9 mouse cellular contexts compared by ENCODE assay signal in genomic region chr1:131074524-131074938, GRCm38 (mm10). TPM values are rescaled to one million over a fixed set of nuclear protein-coding genes. Genes with fewer than 3 reads are reported as not detected.
A peak's percentile ranks its signal among the peaks of the same experiment; 100 is the strongest.
DNase-seq lines count a peak whose midpoint lies in the region; ATAC-seq lines count a peak whose summit lies in the region.
"Had no signal": no experiment of that assay in that cellular context is flagged by ENCODE, and none has a peak within 500 bp of the region (broad histone marks: within the 10 kb centered on the region; RNA-seq: fewer than 3 reads in every experiment).

No protein-coding gene starts in this region.

- no peak overlapping the region for H3K4me3 ChIP-seq in neural tube, embryonic 13.5 days
- H3K4me3 ChIP-seq in liver, embryonic 11.5 days (ENCODE audit: low read depth, low read length) = no peak overlapping the region
- H3K4me3 ChIP-seq in stomach, embryonic 16.5 days (replicated peaks; ENCODE audit: low read length) = no peak overlapping the region

- 73% methylated on average over 8 of the region's 8 CpGs for WGBS in neural tube, embryonic 13.5 days
- WGBS in liver, embryonic 11.5 days = 41% methylated on average over 8 of the region's 8 CpGs
- 57% methylated on average over 8 of the region's 8 CpGs for WGBS in stomach, embryonic 16.5 days

- H3K27me3 ChIP-seq in neural tube, embryonic 13.5 days = no peaks in the 10 kb centered on the region
- H3K27me3 ChIP-seq in liver, embryonic 11.5 days (replicated peaks; ENCODE audit: control insufficient read depth, insufficient read depth, low read length) = no peaks in the 10 kb centered on the region
- no peaks in the 10 kb centered on the region for H3K27me3 ChIP-seq in stomach, embryonic 16.5 days (ENCODE audit: control insufficient read depth, insufficient read depth, low read length)

- H3K27ac ChIP-seq in neural tube, embryonic 13.5 days (replicated peaks) = peak overlapping the region; percentile 70
- no peak overlapping the region for H3K27ac ChIP-seq in liver, embryonic 11.5 days (ENCODE audit: low read depth, low read length)
- no peak overlapping the region for H3K27ac ChIP-seq in stomach, embryonic 16.5 days (ENCODE audit: low read length)

- no peaks in the 10 kb centered on the region for H3K9me3 ChIP-seq in neural tube, embryonic 13.5 days
- H3K9me3 ChIP-seq in liver, embryonic 11.5 days (ENCODE audit: control insufficient read depth, low read length) = no peaks in the 10 kb centered on the region
- H3K9me3 ChIP-seq in stomach, embryonic 16.5 days (replicated peaks; ENCODE audit: control insufficient read depth, low read length) = no peaks in the 10 kb centered on the region

- ATAC-seq in neural tube, embryonic 13.5 days (ENCODE audit: low read depth) = no peak
- ATAC-seq in liver, embryonic 11.5 days (replicated peaks; ENCODE audit: low FRiP score) = 0 out of 2 replicates have a peak, but pooled peaks have one; percentile 25
- 0 out of 2 replicates have a peak, but pooled peaks have one; percentile 38 for ATAC-seq in stomach, embryonic 16.5 days (ENCODE audit: insufficient read depth, low FRiP score)

- DNase-seq in adrenal gland, postnatal 10 days = peak; percentile 59
- no peak for DNase-seq in adrenal gland, postnatal 4 days (ENCODE audit: low spot score in 2 of 2)
- DNase-seq in neural tube, embryonic 10.5 days (ENCODE audit: extremely low spot score, low spot score) = no peak
- no peak for DNase-seq in liver, embryonic 11.5 days (ENCODE audit: low spot score)
- DNase-seq in Muller cell, postnatal 12 days (ENCODE audit: inconsistent ontology term) = no peak
- no peak for DNase-seq in lung, adult 18-20 months

- H3K9ac ChIP-seq in neural tube, embryonic 13.5 days = no peak overlapping the region; the same call in 1 of the 2 replicates
- H3K9ac ChIP-seq in liver, embryonic 11.5 days (ENCODE audit: low read depth, low read length) = no peak overlapping the region
- H3K9ac ChIP-seq in stomach, embryonic 16.5 days (ENCODE audit: low read length) = no peak overlapping the region

- H3K4me1 ChIP-seq in neural tube, embryonic 13.5 days (replicated peaks) = peaks cover 55% of the 10 kb centered on the region
- H3K4me1 ChIP-seq in liver, embryonic 11.5 days (replicated peaks; ENCODE audit: control insufficient read depth, insufficient read depth, low read length) = peaks cover 47% of the 10 kb centered on the region
- peaks cover 39% of the 10 kb centered on the region for H3K4me1 ChIP-seq in stomach, embryonic 16.5 days (ENCODE audit: control insufficient read depth, insufficient read depth, low read length)

- no peak overlapping the region for H3K4me2 ChIP-seq in neural tube, embryonic 13.5 days
- H3K4me2 ChIP-seq in liver, embryonic 11.5 days = peak overlapping the region; percentile 9
- no peak overlapping the region for H3K4me2 ChIP-seq in stomach, embryonic 16.5 days (ENCODE audit: low read depth, low read length)

- 0 out of 2 replicates have a peak, but pooled peaks cover 5% of the 10 kb centered on the region for H3K36me3 ChIP-seq in neural tube, embryonic 13.5 days
- no peaks in the 10 kb centered on the region for H3K36me3 ChIP-seq in liver, embryonic 11.5 days (ENCODE audit: control insufficient read depth, insufficient read depth, low read length)
- H3K36me3 ChIP-seq in stomach, embryonic 16.5 days (ENCODE audit: control insufficient read depth, insufficient read depth, low read length) = no peaks in the 10 kb centered on the region

RNA-seq across cellular contexts. Expression of gene Mapkapk2, which starts 23.1 kb away (rescaled TPM):
- 100 to 1,000 TPM; 159 to 169 TPM for total RNA-seq in adrenal gland, postnatal 10 days (2021)
- total RNA-seq in adrenal gland, postnatal 4 days (2021) = 100 to 1,000 TPM; 152 to 160 TPM
- polyA plus RNA-seq in neural tube, embryonic 13.5 days (2015; fragmentation: Nextera tagmentation; extraction: Ambion mirVana) = 22.3 and 22.7 TPM in 2 replicates
- 26.9 and 30.1 TPM in 2 replicates for polyA plus RNA-seq in liver, embryonic 11.5 days (2014; fragmentation: Nextera tagmentation; extraction: Ambion mirVana)
- 16.6 and 18.0 TPM in 2 replicates for polyA plus RNA-seq in stomach, embryonic 16.5 days (2015; fragmentation: Nextera tagmentation; extraction: Ambion mirVana)

RNA-seq across cellular contexts. Expression of gene Il10, which starts 54.9 kb away (rescaled TPM):
- not detected for total RNA-seq in adrenal gland, postnatal 10 days (2021)
- total RNA-seq in adrenal gland, postnatal 4 days (2021) = not detected
- not detected in 2 replicates for polyA plus RNA-seq in neural tube, embryonic 13.5 days (2015; fragmentation: Nextera tagmentation; extraction: Ambion mirVana)
- not detected in 2 replicates for polyA plus RNA-seq in liver, embryonic 11.5 days (2014; fragmentation: Nextera tagmentation; extraction: Ambion mirVana)
- not detected in 2 replicates for polyA plus RNA-seq in stomach, embryonic 16.5 days (2015; fragmentation: Nextera tagmentation; extraction: Ambion mirVana)
- polyA plus RNA-seq: intestine, embryonic 14.5 days had no signal
